Mouse (Mus musculus) heart, adult 2 months (tissue): ENCODE measurements around the gene Ddit4.

ENCODE experiments used
- CTCF ChIP-seq: fragments of 200-600 bp; IDR thresholded peaks from 2 replicates; pipeline ENCODE4 v1.8.1; 2022; ENCODE audit warnings: antibody characterized with exemption, mild to moderate bottlenecking, moderate library complexity
- EP300 ChIP-seq: fragments of 200-500 bp; IDR thresholded peaks from 2 replicates; pipeline ENCODE4 v1.6.1; 2011; ENCODE audit warnings: low read depth, low read length, control low read depth; ENCODE audit not compliant: insufficient read depth
- POLR2A ChIP-seq: fragments of 200-500 bp; IDR thresholded peaks from 2 replicates; pipeline ENCODE4 v1.6.1; 2011; ENCODE audit warnings: mild to moderate bottlenecking, low read depth, low read length, control low read depth; ENCODE audit not compliant: insufficient read depth

DNA sequence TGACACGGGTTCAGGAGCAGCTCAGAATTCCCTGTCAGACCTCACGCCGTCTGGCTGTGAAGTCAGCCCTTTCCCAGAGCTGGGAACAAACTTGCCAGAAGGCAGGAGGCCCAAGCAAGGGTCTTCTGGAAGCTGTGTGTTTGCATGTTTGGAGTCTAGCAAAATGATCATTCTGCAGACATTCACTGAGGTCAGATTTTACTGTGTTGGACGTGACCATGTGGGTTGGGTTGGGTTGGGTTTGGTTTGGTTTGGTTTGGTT, 51.5 kb downstream of the Ddit4 start:
- TF ChIP-seq CTCF = no peak
- TF ChIP-seq POLR2A = no peak
- TF ChIP-seq EP300 = no peak
